Mouse (Mus musculus): Measurements from ENCODE around the gene Ano1. TPM values are rescaled to one million over a fixed set of nuclear protein-coding genes. Genes with fewer than 3 reads are reported as not detected.

The Ano1 gene
- polyA plus RNA-seq, 1 experiment from 2014 or later: 13.0 TPM

DNA sequence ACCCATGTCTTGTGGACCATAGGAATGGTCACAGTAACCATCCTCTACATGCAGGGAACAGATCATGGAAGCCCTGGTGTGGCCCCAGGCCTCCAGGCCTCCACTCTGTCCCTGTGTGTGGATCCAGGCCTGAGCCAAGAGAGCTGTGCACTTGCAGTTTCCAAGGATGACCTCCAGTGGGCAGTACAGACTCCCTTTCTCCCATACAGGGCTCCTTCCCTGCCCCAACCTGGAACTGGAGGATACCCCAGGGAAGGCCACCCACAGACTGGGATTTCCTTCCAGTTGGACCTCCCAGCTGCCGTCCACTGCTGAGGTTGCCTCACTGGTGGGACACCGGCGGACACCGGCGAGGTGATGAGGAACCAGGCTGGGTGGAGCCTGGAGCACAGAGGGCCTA lies 29.6 kb upstream of the Ano1 start:
- Histone ChIP-seq H3K9me3 (no peaks in the 10 kb centered on the region), H3K27ac (no peak overlapping the region), H3K4me2 (no peak overlapping the region), H3K4me1 (no peaks in the 10 kb centered on the region), H3K27me3 (replicated peaks) (no peaks in the 10 kb centered on the region), H3K36me3 (replicated peaks) (no peaks in the 10 kb centered on the region), H3K4me3 (no peak overlapping the region), H3K9ac (no peak overlapping the region)
- 43% methylated on average over 5 of the region's 5 CpGs for WGBS
- ATAC-seq (replicated peaks): no peak

DNA sequence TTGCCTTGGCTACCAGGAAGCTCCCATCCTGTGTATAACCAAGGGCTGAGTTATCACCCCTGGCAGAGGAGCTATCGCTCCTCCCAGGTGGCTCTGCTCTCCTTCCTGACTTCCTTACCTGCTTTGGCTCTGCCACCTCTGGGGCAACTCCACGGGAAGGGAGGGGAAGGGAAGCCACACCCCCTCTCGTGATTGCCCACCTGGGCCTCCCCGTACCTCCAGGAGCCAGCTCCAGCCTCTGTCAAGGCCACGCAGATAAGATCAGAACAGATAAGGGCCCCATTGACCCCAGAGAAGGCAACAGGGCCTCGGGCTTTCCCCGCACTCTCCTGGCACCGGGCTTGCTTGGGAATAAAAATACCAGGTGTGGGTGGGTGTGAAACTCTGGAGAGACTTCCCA lies 28.4 kb upstream of the Ano1 start:
- Histone ChIP-seq H3K27me3 (replicated peaks) (no peaks in the 10 kb centered on the region), H3K4me3 (no peak overlapping the region), H3K36me3 (replicated peaks) (no peaks in the 10 kb centered on the region), H3K9me3 (no peaks in the 10 kb centered on the region), H3K4me1 (0 out of 2 replicates have a peak, but pooled peaks cover 3% of the 10 kb centered on the region), H3K27ac (no peak overlapping the region), H3K4me2 (no peak overlapping the region), H3K9ac (no peak overlapping the region)
- WGBS: 82% methylated on average over 8 of the region's 8 CpGs
- no peak for ATAC-seq (replicated peaks)

DNA sequence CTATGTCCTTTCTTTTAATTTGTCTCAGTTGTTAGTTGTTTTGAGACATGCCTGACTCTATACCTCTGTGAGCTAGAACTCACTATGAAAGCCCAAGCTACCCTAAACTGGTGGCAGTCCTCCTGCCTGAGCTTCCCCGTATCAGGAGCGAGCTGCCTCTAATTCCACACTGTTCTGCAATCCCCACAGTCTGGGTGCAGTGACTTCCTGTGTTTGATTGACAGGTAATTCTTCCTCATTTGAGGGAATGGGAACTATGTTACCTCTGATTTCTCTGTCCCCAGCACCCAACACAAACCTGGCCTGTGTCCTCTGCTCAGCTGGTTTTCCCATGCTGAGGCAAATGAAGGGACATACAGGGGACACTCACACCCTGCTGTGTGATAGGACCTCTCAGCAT lies 27.9 kb upstream of the Ano1 start:
- 0 out of 2 replicates have a peak, but pooled peaks cover 3% of the 10 kb centered on the region for H3K4me1 ChIP-seq
- no peak overlapping the region for H3K4me2 ChIP-seq
- WGBS: 91% methylated on average over 2 of the region's 2 CpGs
- H3K27ac ChIP-seq: no peak overlapping the region
- no peaks in the 10 kb centered on the region for H3K27me3 ChIP-seq (replicated peaks)
- ATAC-seq (replicated peaks): no peak
- H3K9ac ChIP-seq: no peak overlapping the region
- H3K4me3 ChIP-seq: no peak overlapping the region
- no peaks in the 10 kb centered on the region for H3K36me3 ChIP-seq (replicated peaks)
- no peaks in the 10 kb centered on the region for H3K9me3 ChIP-seq

DNA sequence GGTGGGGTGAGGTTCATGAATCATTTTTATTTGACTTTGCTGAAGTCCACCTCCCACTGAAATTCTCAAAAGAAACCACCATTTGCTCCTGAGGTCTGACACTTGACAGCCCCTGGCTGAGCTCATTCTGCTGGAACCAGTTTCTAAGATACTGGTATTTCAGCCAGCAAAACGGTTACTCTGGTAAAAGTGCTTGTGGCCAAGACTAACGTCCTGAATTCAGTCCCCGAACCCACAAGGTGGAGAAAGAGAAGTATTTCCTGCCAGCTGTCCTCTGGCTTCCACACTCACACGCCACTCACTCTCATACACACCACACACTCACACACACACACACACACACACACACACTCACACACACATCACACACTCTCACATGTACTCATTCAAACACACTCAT lies 26.0 kb upstream of the Ano1 start:
- 0 out of 2 replicates have a peak, but pooled peaks cover 3% of the 10 kb centered on the region for H3K4me1 ChIP-seq
- H3K9me3 ChIP-seq: no peaks in the 10 kb centered on the region
- no peak overlapping the region for H3K9ac ChIP-seq
- ATAC-seq (replicated peaks): no peak
- WGBS: 48% methylated on average over 4 of the region's 4 CpGs
- no peak overlapping the region for H3K27ac ChIP-seq
- no peaks in the 10 kb centered on the region for H3K27me3 ChIP-seq (replicated peaks)
- no peak overlapping the region for H3K4me2 ChIP-seq
- no peaks in the 10 kb centered on the region for H3K36me3 ChIP-seq (replicated peaks)
- H3K4me3 ChIP-seq: no peak overlapping the region

DNA sequence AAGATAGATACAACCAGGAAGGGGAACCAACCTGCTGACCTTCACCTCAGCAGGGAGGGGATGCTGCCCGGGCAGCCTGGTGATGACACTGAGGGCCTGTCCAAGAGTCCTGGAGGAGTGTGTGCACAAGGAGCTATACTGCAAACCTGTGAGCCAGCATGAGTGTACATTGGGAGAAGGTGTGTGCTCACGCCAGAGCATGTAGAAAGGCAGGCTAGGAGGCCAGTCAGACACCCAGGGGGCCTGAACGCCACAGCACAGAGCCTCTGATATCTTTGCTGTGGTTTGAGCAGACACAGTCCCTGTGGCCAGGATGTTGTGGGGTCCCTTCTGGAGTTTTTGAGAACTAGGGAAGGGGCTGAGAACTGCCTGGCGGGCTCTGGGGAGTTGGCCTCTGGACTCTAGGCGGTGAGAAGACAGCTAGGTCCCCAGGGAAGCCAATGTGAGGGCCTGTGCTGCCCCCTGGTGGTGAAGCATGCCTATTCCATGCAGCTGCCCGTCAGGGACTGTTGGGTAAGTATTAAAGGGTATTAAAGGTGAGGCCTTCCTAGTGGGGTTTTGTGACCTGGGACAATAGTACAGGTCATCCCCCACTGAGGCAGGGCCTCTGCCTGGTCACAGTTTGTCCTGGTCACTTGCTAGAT lies 24.2 kb upstream of the Ano1 start:
- H3K4me3 ChIP-seq: no peak overlapping the region

DNA sequence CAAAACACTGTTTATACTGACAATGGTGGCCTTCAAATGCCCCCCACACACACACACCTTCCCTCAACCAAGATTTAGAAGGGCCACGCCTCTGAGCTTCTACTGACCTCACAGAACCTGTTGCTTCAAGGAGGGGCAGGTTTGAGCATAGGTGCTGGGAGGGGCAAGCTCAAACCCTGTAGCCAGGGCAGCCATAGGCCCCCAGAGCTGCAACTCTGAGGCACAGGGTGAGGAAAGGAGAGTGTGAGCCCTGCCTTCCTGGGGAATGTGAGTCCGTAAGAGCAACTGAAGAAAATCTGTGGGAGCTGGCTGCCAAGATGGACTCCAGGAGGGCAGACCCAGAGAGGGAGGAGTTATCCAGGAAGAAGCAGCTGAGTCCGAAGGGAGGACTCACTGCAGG lies 23.4 kb upstream of the Ano1 start:
- H3K27me3 ChIP-seq (replicated peaks): no peaks in the 10 kb centered on the region
- no peaks in the 10 kb centered on the region for H3K36me3 ChIP-seq (replicated peaks)
- no peak for ATAC-seq (replicated peaks)
- no peaks in the 10 kb centered on the region for H3K9me3 ChIP-seq
- no peak overlapping the region for H3K9ac ChIP-seq
- 68% methylated on average over 3 of the region's 3 CpGs for WGBS
- 0 out of 2 replicates have a peak, but pooled peaks cover 3% of the 10 kb centered on the region for H3K4me1 ChIP-seq
- no peak overlapping the region for H3K27ac ChIP-seq
- H3K4me2 ChIP-seq: no peak overlapping the region
- H3K4me3 ChIP-seq: no peak overlapping the region

More for the DNA sequence above, 24.2 kb upstream of the Ano1 start:
- 38% methylated on average over 6 of the region's 6 CpGs for WGBS
- peak; percentile 58 for ATAC-seq (replicated peaks)
- Histone ChIP-seq H3K36me3 (replicated peaks) (no peaks in the 10 kb centered on the region), H3K4me1 (0 out of 2 replicates have a peak, but pooled peaks cover 3% of the 10 kb centered on the region), H3K4me2 (no peak overlapping the region), H3K9ac (no peak overlapping the region), H3K9me3 (no peaks in the 10 kb centered on the region), H3K27ac (no peak overlapping the region), H3K27me3 (replicated peaks) (no peaks in the 10 kb centered on the region)

DNA sequence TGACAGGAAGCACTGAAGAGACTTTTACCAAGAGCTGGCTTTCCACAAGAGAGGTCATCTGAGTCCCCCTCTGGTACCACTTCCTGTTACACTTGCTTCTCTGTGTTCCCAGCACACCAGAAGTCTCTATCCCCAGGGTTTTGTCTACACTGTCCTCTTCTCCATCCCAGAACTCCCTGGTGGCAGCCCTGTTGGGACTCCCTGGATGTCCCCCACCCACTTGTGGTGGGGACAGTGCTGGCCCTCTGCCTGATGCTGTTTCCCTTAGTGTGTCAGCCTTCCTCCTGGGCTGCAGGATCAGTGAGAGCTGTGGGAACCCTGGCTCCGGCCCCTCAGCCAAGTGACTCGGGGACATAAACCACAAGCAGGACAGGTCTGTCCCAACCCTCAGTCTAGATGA lies 22.5 kb upstream of the Ano1 start:
- no peak overlapping the region for H3K4me3 ChIP-seq
- H3K36me3 ChIP-seq (replicated peaks): no peaks in the 10 kb centered on the region
- H3K27me3 ChIP-seq (replicated peaks): no peaks in the 10 kb centered on the region
- H3K4me2 ChIP-seq: no peak overlapping the region
- no peak for ATAC-seq (replicated peaks)
- H3K27ac ChIP-seq: no peak overlapping the region
- H3K9ac ChIP-seq: no peak overlapping the region
- 0 out of 2 replicates have a peak, but pooled peaks cover 7% of the 10 kb centered on the region for H3K4me1 ChIP-seq
- whole genome bisulfite sequencing: 82% methylated on average over 2 of the region's 2 CpGs
- no peaks in the 10 kb centered on the region for H3K9me3 ChIP-seq

DNA sequence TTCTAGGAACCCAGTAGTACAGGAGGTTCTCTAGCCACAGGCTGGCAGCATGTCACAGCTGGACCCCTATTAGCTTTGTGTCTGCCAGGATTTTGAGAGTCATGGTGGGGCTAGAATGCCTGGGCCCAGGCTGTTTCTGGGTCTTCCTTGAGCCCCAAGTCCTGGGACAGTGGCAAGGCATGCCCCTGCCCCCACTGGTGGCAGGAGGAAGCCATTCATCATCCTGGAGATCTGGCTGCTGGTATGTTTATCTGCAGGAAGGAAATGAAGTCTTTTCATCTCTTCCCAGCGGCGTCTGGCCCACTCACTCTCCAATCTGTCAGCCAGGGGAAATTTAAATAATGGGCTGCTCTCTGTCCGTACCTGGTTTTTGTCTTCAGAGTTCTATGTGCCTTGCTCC lies 18.3 kb upstream of the Ano1 start:
- ATAC-seq (replicated peaks): no peak
- no peaks in the 10 kb centered on the region for H3K36me3 ChIP-seq (replicated peaks)
- no peaks in the 10 kb centered on the region for H3K9me3 ChIP-seq
- H3K4me2 ChIP-seq: no peak overlapping the region
- no peaks in the 10 kb centered on the region for H3K27me3 ChIP-seq (replicated peaks)
- no peak overlapping the region for H3K27ac ChIP-seq
- H3K4me3 ChIP-seq: no peak overlapping the region
- H3K4me1 ChIP-seq: 0 out of 2 replicates have a peak, but pooled peaks cover 4% of the 10 kb centered on the region
- H3K9ac ChIP-seq: no peak overlapping the region
- 57% methylated on average over 3 of the region's 3 CpGs for WGBS

DNA sequence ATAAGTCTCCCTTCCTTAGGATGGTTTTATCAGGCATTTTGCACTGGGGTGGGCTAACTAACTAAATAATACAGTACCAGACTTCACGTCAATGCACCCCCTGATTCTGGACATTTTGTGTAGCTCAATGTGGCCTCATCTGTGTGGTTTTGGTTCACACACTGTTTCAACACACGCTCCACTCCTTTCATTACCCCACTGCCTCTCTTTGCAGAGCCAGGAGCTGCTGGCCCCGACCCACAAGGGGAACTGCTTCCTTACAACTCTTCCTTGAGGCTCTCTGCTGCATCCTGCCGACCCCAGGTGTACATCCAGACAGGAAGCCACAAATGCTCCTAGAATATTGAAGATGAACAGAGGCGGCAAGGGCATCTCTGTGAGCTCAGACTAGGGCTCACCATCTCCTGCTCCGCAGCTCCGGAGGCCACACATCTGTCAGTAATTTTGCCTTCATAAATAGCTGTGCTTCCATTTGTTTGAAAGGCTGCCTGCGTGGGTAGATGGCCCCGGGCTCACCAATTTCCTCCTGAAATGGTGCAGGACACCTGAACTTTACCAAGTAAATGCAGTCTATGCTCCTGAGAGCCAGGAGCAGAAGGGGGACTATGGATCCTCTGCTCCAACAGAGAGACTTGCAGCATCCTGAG lies 17.8 kb upstream of the Ano1 start:
- H3K4me3 ChIP-seq: no peak overlapping the region
- H3K4me2 ChIP-seq: no peak overlapping the region
- no peak overlapping the region for H3K9ac ChIP-seq
- no peak for ATAC-seq (replicated peaks)
- H3K36me3 ChIP-seq (replicated peaks): no peaks in the 10 kb centered on the region
- WGBS: 88% methylated on average over 9 of the region's 9 CpGs
- H3K27ac ChIP-seq: no peak overlapping the region
- no peaks in the 10 kb centered on the region for H3K9me3 ChIP-seq
- H3K27me3 ChIP-seq (replicated peaks): no peaks in the 10 kb centered on the region
- 0 out of 2 replicates have a peak, but pooled peaks cover 4% of the 10 kb centered on the region for H3K4me1 ChIP-seq

DNA sequence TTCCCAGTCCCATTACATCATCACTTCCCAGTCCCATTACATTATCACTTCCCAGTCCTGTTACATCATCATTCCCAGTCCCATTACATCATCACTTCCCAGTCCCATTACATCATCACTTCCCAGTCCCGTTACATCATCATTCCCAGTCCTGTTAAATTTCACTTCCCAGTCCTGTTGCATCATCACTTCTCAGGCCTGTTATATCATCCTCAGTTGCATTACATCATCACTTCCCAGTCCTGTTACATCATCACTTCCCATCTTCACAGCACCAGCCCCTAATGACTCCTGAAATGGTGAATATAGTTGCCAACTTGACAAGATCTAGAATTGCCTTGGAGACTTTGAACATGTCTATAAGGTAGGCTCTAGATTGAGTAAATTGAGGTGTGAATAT lies 17.1 kb upstream of the Ano1 start:
- no peak overlapping the region for H3K4me3 ChIP-seq
- no peak overlapping the region for H3K9ac ChIP-seq
- ATAC-seq (replicated peaks): no peak
- H3K4me2 ChIP-seq: no peak overlapping the region
- 0 out of 2 replicates have a peak, but pooled peaks cover 4% of the 10 kb centered on the region for H3K4me1 ChIP-seq
- H3K9me3 ChIP-seq: no peaks in the 10 kb centered on the region
- 98% methylated on average over 1 of the region's 1 CpGs for WGBS
- no peaks in the 10 kb centered on the region for H3K27me3 ChIP-seq (replicated peaks)
- H3K36me3 ChIP-seq (replicated peaks): no peaks in the 10 kb centered on the region
- H3K27ac ChIP-seq: no peak overlapping the region

DNA sequence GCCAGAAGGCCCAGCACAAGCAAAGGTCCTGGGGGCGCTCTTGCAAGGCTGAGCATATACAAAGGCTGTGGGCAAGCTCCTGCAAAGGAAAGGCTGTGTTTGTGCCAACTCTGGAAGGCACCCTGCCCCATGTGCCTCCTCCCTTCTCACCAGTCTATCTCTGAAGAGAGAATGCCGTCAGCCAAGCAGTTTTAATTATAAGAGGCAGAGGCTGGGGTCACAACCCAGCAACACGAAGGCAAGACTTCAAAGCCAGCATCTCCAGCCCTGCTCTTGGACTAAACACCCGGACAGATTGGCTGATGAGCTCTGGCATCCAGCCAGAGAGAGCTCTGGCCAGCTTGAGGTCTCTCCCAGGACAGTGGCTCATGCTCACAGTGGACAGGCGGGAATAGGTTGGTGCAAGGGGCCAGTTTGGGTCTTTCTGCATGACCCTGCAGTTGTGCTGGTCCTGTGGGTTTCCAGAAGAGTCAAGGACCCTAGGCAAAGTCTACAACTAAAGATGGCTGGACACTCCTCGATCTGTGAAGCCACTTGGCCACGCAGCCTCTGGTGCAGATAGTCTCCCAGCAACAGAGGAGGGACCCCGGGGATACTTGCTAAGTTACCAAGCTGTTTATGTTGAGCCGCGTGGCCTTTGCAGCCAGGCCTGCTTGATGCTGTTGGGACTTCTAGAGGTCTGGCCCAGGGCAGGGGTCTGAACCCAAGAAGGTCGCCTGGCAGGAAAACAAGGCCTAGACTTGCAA lies 12.9 kb upstream of the Ano1 start:
- WGBS: 68% methylated on average over 11 of the region's 11 CpGs
- Histone ChIP-seq H3K27me3 (replicated peaks) (no peaks in the 10 kb centered on the region), H3K4me1 (0 out of 2 replicates have a peak, but pooled peaks cover 2% of the 10 kb centered on the region), H3K9me3 (no peaks in the 10 kb centered on the region), H3K4me2 (no peak overlapping the region), H3K27ac (no peak overlapping the region), H3K4me3 (no peak overlapping the region), H3K9ac (no peak overlapping the region), H3K36me3 (replicated peaks) (no peaks in the 10 kb centered on the region)
- ATAC-seq (replicated peaks): no peak

DNA sequence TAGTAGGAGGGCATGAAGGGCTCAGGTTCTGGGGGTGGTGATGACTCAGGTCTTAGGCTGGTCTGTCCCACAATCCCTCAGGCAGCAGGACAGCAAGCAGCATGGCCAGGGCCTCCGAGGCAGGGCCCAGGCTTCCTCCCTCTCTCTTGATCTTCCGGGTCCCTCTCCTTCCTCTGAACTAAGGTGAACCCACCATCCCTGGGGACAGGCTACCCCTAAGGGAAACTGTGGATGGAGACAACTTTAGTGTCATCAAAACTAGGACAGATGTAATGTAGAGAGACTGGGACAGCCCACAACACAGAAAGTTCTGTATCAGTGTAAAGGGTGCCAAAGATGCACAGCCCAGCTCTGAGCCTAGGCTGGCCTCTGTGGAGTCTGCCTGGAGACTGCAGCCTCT lies 12.2 kb upstream of the Ano1 start:
- Histone ChIP-seq H3K9me3 (no peaks in the 10 kb centered on the region), H3K4me3 (no peak overlapping the region), H3K4me1 (0 out of 2 replicates have a peak, but pooled peaks cover 2% of the 10 kb centered on the region), H3K27me3 (replicated peaks) (no peaks in the 10 kb centered on the region), H3K27ac (no peak overlapping the region), H3K36me3 (replicated peaks) (no peaks in the 10 kb centered on the region), H3K9ac (no peak overlapping the region), H3K4me2 (no peak overlapping the region)
- ATAC-seq (replicated peaks): no peak
- 86% methylated on average over 2 of the region's 2 CpGs for WGBS

Data from midbrain, embryonic 15.5 days (tissue).